Mouse (Mus musculus): Measurements from ENCODE around the gene Mfap1b. TPM values are rescaled to one million over a fixed set of nuclear protein-coding genes. Genes with fewer than 3 reads are reported as not detected.

Gene Mfap1b
- polyA plus RNA-seq, 1 experiment from 2014 or later, result 66.2 TPM

DNA sequence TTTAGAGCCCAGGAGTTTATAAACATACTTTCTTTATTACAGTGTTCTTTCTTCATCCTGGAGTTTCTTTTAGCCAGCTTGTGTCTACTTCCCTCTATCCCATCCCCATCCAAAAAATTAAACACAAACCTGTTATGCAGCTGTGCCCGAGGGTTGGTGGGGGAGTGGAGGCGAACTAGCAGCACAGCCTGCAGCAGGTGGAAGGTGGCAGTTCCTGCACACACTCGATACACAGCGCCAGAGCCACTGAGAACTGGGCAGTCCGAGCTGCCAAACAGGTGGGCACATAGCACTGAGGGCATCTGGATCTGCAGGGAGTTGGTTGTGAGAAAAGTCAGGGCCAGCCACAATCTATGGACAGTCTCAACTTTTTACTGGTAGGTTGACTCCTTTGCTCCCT is 18.3 kb downstream of the Mfap1b start:
- H3K4me2 ChIP-seq (ENCODE audit: low read depth, severe bottlenecking), result no peak overlapping the region
- ATAC-seq (ENCODE audit: insufficient number of reproducible peaks, low FRiP score, low TSS enrichment, low read depth) (no peak), DNase-seq (ENCODE audit: low spot score) (no peak)
- H3K4me1 ChIP-seq (ENCODE audit: control insufficient read depth, insufficient read depth, low read length), result peaks cover 8% of the 10 kb centered on the region; the same call in 1 of the 2 replicates
- H3K27me3 ChIP-seq (ENCODE audit: control insufficient read depth, insufficient read depth, low read length), result no peaks in the 10 kb centered on the region
- 76% methylated on average over 5 of the region's 5 CpGs for WGBS
- no peak overlapping the region for H3K4me3 ChIP-seq (ENCODE audit: low read depth, low read length)
- H3K27ac ChIP-seq (replicated peaks; ENCODE audit: low read depth, low read length), result no peak overlapping the region
- H3K36me3 ChIP-seq (ENCODE audit: control insufficient read depth, insufficient read depth, low read length), result peaks cover 7% of the 10 kb centered on the region; the same call in 1 of the 2 replicates
- no peaks in the 10 kb centered on the region for H3K9me3 ChIP-seq (ENCODE audit: control insufficient read depth, low read length)
- H3K9ac ChIP-seq (ENCODE audit: low read length), result no peak overlapping the region

DNA sequence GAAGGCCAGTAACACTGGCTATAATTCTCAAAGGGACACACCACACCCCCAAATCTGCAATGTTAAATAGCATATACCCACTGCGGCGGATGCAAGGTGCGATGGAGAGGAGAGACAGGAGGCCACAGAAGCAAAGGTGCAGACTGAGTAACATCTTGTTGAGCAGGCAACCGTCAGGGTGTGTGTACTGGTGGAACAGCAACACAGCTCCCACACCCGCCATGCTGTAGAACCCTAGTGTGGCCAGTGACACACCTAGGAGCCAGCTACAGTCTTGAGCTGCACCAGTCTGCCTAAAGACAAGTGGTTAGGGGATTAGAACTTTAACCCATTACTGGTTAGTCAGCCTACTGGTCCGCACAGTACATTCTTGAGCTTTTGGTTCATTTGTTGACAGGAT is 19.9 kb downstream of the Mfap1b start:
- no peak overlapping the region for H3K4me3 ChIP-seq (ENCODE audit: low read depth, low read length)
- H3K9ac ChIP-seq (ENCODE audit: low read length), result no peak overlapping the region
- DNase-seq (ENCODE audit: low spot score) (no peak), ATAC-seq (ENCODE audit: insufficient number of reproducible peaks, low FRiP score, low TSS enrichment, low read depth) (no peak)
- peaks cover 7% of the 10 kb centered on the region; the same call in 1 of the 2 replicates for H3K36me3 ChIP-seq (ENCODE audit: control insufficient read depth, insufficient read depth, low read length)
- H3K9me3 ChIP-seq (ENCODE audit: control insufficient read depth, low read length), result no peaks in the 10 kb centered on the region
- H3K27ac ChIP-seq (replicated peaks; ENCODE audit: low read depth, low read length), result no peak overlapping the region
- H3K4me1 ChIP-seq (ENCODE audit: control insufficient read depth, insufficient read depth, low read length), result peaks cover 13% of the 10 kb centered on the region
- H3K27me3 ChIP-seq (ENCODE audit: control insufficient read depth, insufficient read depth, low read length), result no peaks in the 10 kb centered on the region
- no peak overlapping the region for H3K4me2 ChIP-seq (ENCODE audit: low read depth, severe bottlenecking)
- 85% methylated on average over 6 of the region's 6 CpGs for WGBS

DNA sequence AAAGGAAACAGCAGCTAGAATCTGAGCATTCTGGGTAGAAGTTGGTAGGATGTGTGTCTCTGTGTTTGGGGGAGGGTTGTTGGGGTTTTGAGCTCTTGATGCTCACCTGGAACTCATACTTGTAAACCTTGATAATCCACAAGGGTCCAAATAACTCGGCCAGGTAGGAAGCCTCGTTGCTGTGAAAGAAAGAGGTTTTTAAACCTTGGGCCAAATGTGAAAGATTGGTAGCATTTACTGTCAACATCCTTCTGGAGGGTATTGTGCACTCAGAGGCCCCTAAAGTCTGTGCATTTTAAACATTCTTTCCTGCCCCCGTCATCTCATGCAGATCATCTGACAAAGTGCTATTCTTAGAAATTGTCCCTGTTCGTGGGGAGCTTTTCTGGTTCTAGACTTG is 20.9 kb downstream of the Mfap1b start, which contains the start of gene Hypk:
Gene Hypk (plus strand): TSS at position 301 of the 400 bp plus-strand sequence.
- H3K4me2 ChIP-seq (ENCODE audit: low read depth, severe bottlenecking), result no peak within 1 kb of the TSS
- WGBS, result 87% methylated on average over 4 of the region's 4 CpGs
- H3K27me3 ChIP-seq (ENCODE audit: control insufficient read depth, insufficient read depth, low read length), result no peaks in the 10 kb centered on the region
- H3K4me1 ChIP-seq (ENCODE audit: control insufficient read depth, insufficient read depth, low read length), result peaks cover 15% of the 10 kb centered on the region
- no peak for ATAC-seq (ENCODE audit: insufficient number of reproducible peaks, low FRiP score, low TSS enrichment, low read depth)
- H3K36me3 ChIP-seq (ENCODE audit: control insufficient read depth, insufficient read depth, low read length), result peaks cover 7% of the 10 kb centered on the region; the same call in 1 of the 2 replicates
- DNase-seq (ENCODE audit: low spot score), result no peak
- no peak within 1 kb of the TSS for H3K9ac ChIP-seq (ENCODE audit: low read length)
- no peaks in the 10 kb centered on the region for H3K9me3 ChIP-seq (ENCODE audit: control insufficient read depth, low read length)
- H3K27ac ChIP-seq (replicated peaks; ENCODE audit: low read depth, low read length), result no peak within 1 kb of the TSS
- no peak within 1 kb of the TSS for H3K4me3 ChIP-seq (ENCODE audit: low read depth, low read length)

DNA sequence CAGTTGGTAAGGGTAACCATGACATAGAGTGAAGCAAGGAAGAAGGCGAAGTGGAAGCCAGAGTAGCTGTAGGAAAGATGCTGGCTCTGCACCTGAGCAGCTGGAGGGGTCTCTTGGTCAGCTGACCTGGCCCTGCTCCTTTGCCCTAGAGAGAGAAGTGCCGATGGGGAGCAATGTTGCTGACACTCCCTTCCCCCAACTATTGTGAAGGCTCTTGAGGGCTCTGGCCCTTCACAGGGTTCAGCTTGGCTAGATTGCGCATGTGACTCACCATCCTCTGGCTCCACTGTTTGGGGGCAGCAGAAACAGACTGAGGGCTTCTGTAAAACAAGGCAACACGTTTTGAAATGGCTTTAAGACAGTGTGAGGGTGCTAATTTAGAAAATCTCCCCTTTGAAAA is 21.5 kb downstream of the Mfap1b start:
- H3K4me2 ChIP-seq (ENCODE audit: low read depth, severe bottlenecking), result no peak overlapping the region
- H3K4me3 ChIP-seq (ENCODE audit: low read depth, low read length), result no peak overlapping the region
- H3K9ac ChIP-seq (ENCODE audit: low read length), result no peak overlapping the region
- no peaks in the 10 kb centered on the region for H3K9me3 ChIP-seq (ENCODE audit: control insufficient read depth, low read length)
- ATAC-seq (ENCODE audit: insufficient number of reproducible peaks, low FRiP score, low TSS enrichment, low read depth), result no peak
- peaks cover 7% of the 10 kb centered on the region; the same call in 1 of the 2 replicates for H3K36me3 ChIP-seq (ENCODE audit: control insufficient read depth, insufficient read depth, low read length)
- no peaks in the 10 kb centered on the region for H3K27me3 ChIP-seq (ENCODE audit: control insufficient read depth, insufficient read depth, low read length)
- no peak overlapping the region for H3K27ac ChIP-seq (replicated peaks; ENCODE audit: low read depth, low read length)
- peaks cover 13% of the 10 kb centered on the region for H3K4me1 ChIP-seq (ENCODE audit: control insufficient read depth, insufficient read depth, low read length)
- no peak for DNase-seq (ENCODE audit: low spot score)
- 87% methylated on average over 4 of the region's 4 CpGs for WGBS

- Histone ChIP-seq H3K4me1 (ENCODE audit: control insufficient read depth, insufficient read depth, low read length) (peaks cover 13% of the 10 kb centered on the region), H3K36me3 (ENCODE audit: control insufficient read depth, insufficient read depth, low read length) (peaks cover 7% of the 10 kb centered on the region; the same call in 1 of the 2 replicates), H3K27ac (replicated peaks; ENCODE audit: low read depth, low read length) (no peak overlapping the region), H3K4me3 (ENCODE audit: low read depth, low read length) (peak overlapping the region; percentile 100), H3K4me2 (ENCODE audit: low read depth, severe bottlenecking) (peak overlapping the region; percentile 85), H3K27me3 (ENCODE audit: control insufficient read depth, insufficient read depth, low read length) (no peaks in the 10 kb centered on the region), H3K9me3 (ENCODE audit: control insufficient read depth, low read length) (no peaks in the 10 kb centered on the region), H3K9ac (ENCODE audit: low read length) (peak overlapping the region; percentile 94)
- DNase-seq (ENCODE audit: low spot score) (no peak), ATAC-seq (ENCODE audit: insufficient number of reproducible peaks, low FRiP score, low TSS enrichment, low read depth) (no peak)
- WGBS, result 1% methylated on average over 7 of the region's 7 CpGs
Measured at GRCm38 (mm10) chr2:121450093-121450492, 23.8 kb downstream of the Mfap1b start.

DNA sequence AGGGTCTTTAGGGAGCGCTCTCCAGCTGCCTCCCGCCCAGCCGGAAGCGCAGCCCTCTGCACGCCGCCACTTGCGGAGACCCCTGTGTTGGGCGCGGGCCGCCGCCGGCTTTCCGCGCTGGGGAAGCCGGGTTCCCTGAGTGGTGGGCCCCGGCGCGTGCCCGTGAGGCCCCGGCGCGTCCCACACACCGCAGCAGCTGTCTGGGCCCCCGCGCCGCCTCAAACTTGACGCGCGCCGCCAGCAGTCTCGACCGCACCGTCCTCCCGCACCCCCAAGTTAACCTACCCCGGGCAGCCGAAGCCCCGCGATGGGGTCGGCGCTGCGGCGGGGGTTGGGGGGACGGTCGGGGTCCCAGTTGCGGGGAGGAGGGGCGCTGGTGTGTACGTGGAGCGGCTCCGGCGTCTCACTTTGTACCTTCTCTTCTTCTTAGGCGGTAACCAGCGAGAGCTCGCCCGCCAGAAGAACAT is 24.3 kb downstream of the Mfap1b start:
- Histone ChIP-seq H3K36me3 (ENCODE audit: control insufficient read depth, insufficient read depth, low read length) (peaks cover 7% of the 10 kb centered on the region; the same call in 1 of the 2 replicates), H3K9me3 (ENCODE audit: control insufficient read depth, low read length) (no peaks in the 10 kb centered on the region), H3K9ac (ENCODE audit: low read length) (peak overlapping the region; percentile 94), H3K4me2 (ENCODE audit: low read depth, severe bottlenecking) (peak overlapping the region; percentile 85), H3K27me3 (ENCODE audit: control insufficient read depth, insufficient read depth, low read length) (no peaks in the 10 kb centered on the region), H3K4me3 (ENCODE audit: low read depth, low read length) (peak overlapping the region; percentile 100), H3K27ac (replicated peaks; ENCODE audit: low read depth, low read length) (peak overlapping the region; percentile 90; the same call in 1 of the 2 replicates), H3K4me1 (ENCODE audit: control insufficient read depth, insufficient read depth, low read length) (peaks cover 13% of the 10 kb centered on the region)
- WGBS, result under 1% methylated on average over 53 of the region's 54 CpGs
- peak; percentile 0 for ATAC-seq (ENCODE audit: insufficient number of reproducible peaks, low FRiP score, low TSS enrichment, low read depth)
- peak; percentile 54 for DNase-seq (ENCODE audit: low spot score)

GRCm38 (mm10) chr2:121448739-121449535 is 24.9 kb downstream of the Mfap1b start, which contains the start of gene Serf2:
Gene Serf2, plus strand, starts transcription at chr2:121449195.
- no peaks in the 10 kb centered on the region for H3K9me3 ChIP-seq (ENCODE audit: control insufficient read depth, low read length)
- H3K4me2 ChIP-seq (ENCODE audit: low read depth, severe bottlenecking), result peak within 1 kb of the TSS; percentile 85
- WGBS, result under 1% methylated on average over 64 of the region's 74 CpGs
- DNase-seq (ENCODE audit: low spot score), result peak; percentile 99
- H3K27ac ChIP-seq (replicated peaks; ENCODE audit: low read depth, low read length), result peak within 1 kb of the TSS; percentile 90
- H3K4me1 ChIP-seq (ENCODE audit: control insufficient read depth, insufficient read depth, low read length), result peaks cover 13% of the 10 kb centered on the region
- H3K9ac ChIP-seq (ENCODE audit: low read length), result peak within 1 kb of the TSS; percentile 94
- peak within 1 kb of the TSS; percentile 100 for H3K4me3 ChIP-seq (ENCODE audit: low read depth, low read length)
- peaks cover 5% of the 10 kb centered on the region; the same call in 1 of the 2 replicates for H3K36me3 ChIP-seq (ENCODE audit: control insufficient read depth, insufficient read depth, low read length)
- peak; percentile 98 for ATAC-seq (ENCODE audit: insufficient number of reproducible peaks, low FRiP score, low TSS enrichment, low read depth)
- no peaks in the 10 kb centered on the region for H3K27me3 ChIP-seq (ENCODE audit: control insufficient read depth, insufficient read depth, low read length)

DNA sequence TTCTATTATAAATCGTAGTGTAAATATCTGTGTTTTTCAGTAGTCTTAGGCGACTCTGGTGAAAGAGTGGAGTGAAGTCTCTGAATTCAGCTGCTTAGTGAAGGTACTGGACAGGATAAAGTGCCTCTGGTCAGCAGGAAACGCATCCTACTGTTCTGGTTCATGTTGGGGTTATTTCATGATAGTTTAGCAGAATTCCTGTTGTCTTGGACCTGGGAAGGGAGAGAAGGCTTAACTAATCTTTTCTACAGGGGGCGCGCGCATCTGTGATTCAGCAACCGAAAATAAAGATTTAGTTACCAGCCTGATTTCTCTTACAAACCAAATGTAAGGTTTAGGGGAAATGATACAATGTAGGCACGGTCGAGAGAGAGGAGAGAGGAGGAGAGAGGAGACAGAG is 25.7 kb downstream of the Mfap1b start:
- DNase-seq (ENCODE audit: low spot score) (peak; percentile 43), ATAC-seq (ENCODE audit: insufficient number of reproducible peaks, low FRiP score, low TSS enrichment, low read depth) (no peak)
- Histone ChIP-seq H3K36me3 (ENCODE audit: control insufficient read depth, insufficient read depth, low read length) (peaks cover 4% of the 10 kb centered on the region; the same call in 1 of the 2 replicates), H3K4me1 (ENCODE audit: control insufficient read depth, insufficient read depth, low read length) (peaks cover 13% of the 10 kb centered on the region), H3K27ac (replicated peaks; ENCODE audit: low read depth, low read length) (peak overlapping the region; percentile 68), H3K9me3 (ENCODE audit: control insufficient read depth, low read length) (no peaks in the 10 kb centered on the region), H3K9ac (ENCODE audit: low read length) (peak overlapping the region; percentile 49; the same call in 1 of the 2 replicates), H3K4me2 (ENCODE audit: low read depth, severe bottlenecking) (peak overlapping the region; percentile 72), H3K4me3 (ENCODE audit: low read depth, low read length) (peak overlapping the region; percentile 100), H3K27me3 (ENCODE audit: control insufficient read depth, insufficient read depth, low read length) (no peaks in the 10 kb centered on the region)
- WGBS, result 17% methylated on average over 9 of the region's 9 CpGs
